Mouse (Mus musculus) neural tube, embryonic 15.5 days (tissue): ENCODE results near the gene Med18. TPM values are rescaled to one million over a fixed set of nuclear protein-coding genes. Genes with fewer than 3 reads are reported as not detected.

ENCODE experiments used
- ATAC-seq: fragments of 200-750 bp; cut with Nextera tagmentation; 2 replicates; pipeline ENCODE4 v1.8.0; 2017; ENCODE audit warnings: mild to moderate bottlenecking, moderate TSS enrichment, moderate library complexity; ENCODE audit not compliant: low FRiP score
- H3K27ac ChIP-seq: fragments of 300-500 bp; sonication (generic); replicated peaks from 2 replicates; pipeline ENCODE4 v1.5.1; 2015; ENCODE audit warnings: mild to moderate bottlenecking, inconsistent platforms
- H3K27me3 ChIP-seq: fragments of 300-500 bp; sonication (generic); replicated peaks from 2 replicates; pipeline ENCODE4 v1.6.1; 2015; ENCODE audit warnings: inconsistent platforms
- H3K36me3 ChIP-seq: fragments of 300-500 bp; sonication (generic); 2 replicates; pipeline ENCODE4 v1.6.1; 2015; ENCODE audit warnings: inconsistent platforms
- H3K4me1 ChIP-seq: fragments of 300-500 bp; sonication (generic); 2 replicates; pipeline ENCODE4 v1.6.1; 2015; ENCODE audit warnings: inconsistent platforms
- H3K4me2 ChIP-seq: fragments of 300-500 bp; sonication (generic); 2 replicates; pipeline ENCODE4 v1.6.1; 2015; ENCODE audit warnings: inconsistent platforms, mild to moderate bottlenecking, moderate library complexity
- H3K4me3 ChIP-seq: fragments of 300-500 bp; sonication (generic); replicated peaks from 2 replicates; pipeline ENCODE4 v1.5.1; 2015; ENCODE audit warnings: mild to moderate bottlenecking, inconsistent platforms
- H3K9ac ChIP-seq: fragments of 300-500 bp; sonication (generic); replicated peaks from 2 replicates; pipeline ENCODE4 v1.6.1; 2015; ENCODE audit warnings: mild to moderate bottlenecking, inconsistent platforms
- H3K9me3 ChIP-seq: fragments of 300-500 bp; sonication (generic); replicated peaks from 2 replicates; pipeline ENCODE4 v1.6.1; 2016; ENCODE audit warnings: inconsistent platforms
- WGBS: fragments of 180-500 bp; shearing (Covaris S2); methylation state at CpG from one replicate; pipeline ENCODE4 v1.1.7; 2015; ENCODE audit warnings: mixed read lengths; 5-methylcytosine and 5-hydroxymethylcytosine counted together
- polyA plus RNA-seq: library from polyadenylated mRNA; unstranded; fragments of >200 nt; fragmentation: Nextera tagmentation; extraction: Ambion mirVana; gene quantifications from 2 replicates; pipeline ENCODE4 v1.2.1, GENCODE M21; 2015

Med18 gene
- polyA plus RNA-seq = 13.9 and 16.9 TPM in 2 replicates

DNA sequence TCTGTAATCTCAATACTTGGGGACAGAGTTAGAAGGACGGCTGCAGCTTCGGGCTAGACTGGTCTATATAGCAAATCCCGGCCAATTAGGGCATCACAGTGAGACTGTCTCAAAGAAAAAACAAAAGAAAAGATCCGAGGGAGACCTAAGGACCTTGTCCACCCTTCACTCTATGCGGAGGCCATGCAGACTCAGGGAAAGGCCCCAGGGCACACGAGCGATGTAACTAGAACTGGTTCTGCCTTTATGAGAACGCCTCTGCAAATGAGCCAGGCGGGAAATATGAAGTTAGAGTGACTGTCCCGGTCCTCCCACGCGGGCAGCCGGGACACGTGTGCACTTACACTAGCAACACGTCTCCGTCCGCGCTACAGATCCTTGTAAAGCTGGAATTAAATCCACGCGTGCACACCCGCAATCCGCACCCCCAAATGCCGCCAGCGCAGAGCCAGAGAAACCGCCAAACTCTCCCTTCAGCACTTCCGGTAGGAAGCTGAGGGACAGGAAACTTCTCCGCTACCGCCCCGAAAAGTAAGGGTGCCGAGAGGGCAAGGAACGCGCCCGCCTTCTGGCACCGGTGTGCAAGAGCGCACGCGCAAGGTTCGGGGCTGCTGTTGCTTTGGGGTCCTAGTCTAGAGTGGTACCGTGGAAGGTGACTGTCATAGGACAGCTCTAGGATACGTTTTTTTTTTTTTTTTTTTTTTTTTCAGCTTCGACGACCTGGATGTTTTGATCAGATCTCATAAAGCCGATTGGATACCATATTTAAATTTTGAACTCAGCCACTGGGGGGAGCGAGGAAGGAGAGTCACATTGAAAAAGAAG, at the start of gene Med18:
Med18 (minus strand) TSS at position 492 of the 825 bp plus-strand sequence.
- H3K36me3 ChIP-seq = peaks cover 22% of the 10 kb centered on the region

DNA sequence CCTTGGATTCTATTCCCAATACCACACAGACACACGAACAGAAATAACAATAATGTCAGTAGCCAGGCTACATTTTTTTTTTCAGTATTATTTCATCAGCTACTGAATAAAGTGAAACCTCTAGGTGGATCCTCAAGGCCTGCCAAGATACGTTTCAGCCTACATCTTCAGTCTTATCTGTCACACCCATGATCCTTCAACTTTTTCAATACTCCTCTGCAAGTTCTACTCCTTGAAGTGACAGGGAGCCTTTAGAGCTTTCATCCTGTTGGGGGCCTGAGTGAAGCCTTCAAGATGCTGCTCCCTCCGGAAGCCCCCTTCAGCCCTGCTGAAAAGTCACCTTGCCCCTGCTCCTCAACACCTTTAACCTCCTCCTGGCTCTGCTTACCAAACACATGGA, 48.4 kb upstream of the Med18 start:
- peaks cover 27% of the 10 kb centered on the region for H3K4me1 ChIP-seq
- H3K27ac ChIP-seq = no peak overlapping the region
- no peaks in the 10 kb centered on the region for H3K9me3 ChIP-seq
- WGBS = 76% methylated on average over 3 of the region's 3 CpGs
- H3K9ac ChIP-seq = no peak overlapping the region
- no peak overlapping the region for H3K4me3 ChIP-seq
- ATAC-seq = no peak
- 0 out of 2 replicates have a peak, but pooled peaks cover 6% of the 10 kb centered on the region for H3K27me3 ChIP-seq
- H3K36me3 ChIP-seq = no peaks in the 10 kb centered on the region
- no peak overlapping the region for H3K4me2 ChIP-seq

More for the DNA sequence above, at the start of gene Med18:
- Histone ChIP-seq H3K9ac (peak within 1 kb of the TSS; percentile 70), H3K27ac (peak within 1 kb of the TSS; percentile 69), H3K4me1 (peaks cover 27% of the 10 kb centered on the region), H3K4me2 (peak within 1 kb of the TSS; percentile 69), H3K27me3 (no peaks in the 10 kb centered on the region), H3K9me3 (no peaks in the 10 kb centered on the region), H3K4me3 (peak within 1 kb of the TSS; percentile 80)
- peak; percentile 95 for ATAC-seq
- WGBS = under 1% methylated on average over 44 of the region's 44 CpGs

DNA sequence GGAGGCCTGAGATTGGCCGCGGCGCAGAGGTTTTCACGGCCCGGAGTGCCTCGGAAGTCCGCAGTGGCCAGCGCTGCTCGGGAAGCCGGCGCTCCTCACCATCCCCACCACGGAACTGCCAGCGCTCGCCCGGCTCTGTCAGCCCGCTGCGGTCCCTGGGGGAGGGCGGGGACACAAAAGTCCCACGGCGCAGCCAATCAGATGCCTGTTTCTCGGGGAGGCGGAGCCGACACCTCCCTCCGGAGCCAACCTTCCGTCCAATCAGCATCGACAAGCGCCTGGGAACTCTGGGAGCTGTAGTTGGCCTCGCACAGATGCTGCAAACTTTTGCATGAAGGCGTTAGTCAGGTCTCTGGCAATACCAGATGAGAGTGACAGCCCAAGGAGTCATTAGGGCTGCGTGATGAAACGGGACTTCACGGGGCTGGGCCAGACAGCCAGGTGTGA, 46.7 kb upstream of the Med18 start, which contains the start of gene Sesn2:
Sesn2 (minus strand) TSS at position 150 of the 447 bp plus-strand sequence.
- Histone ChIP-seq H3K9me3 (no peaks in the 10 kb centered on the region), H3K4me1 (peaks cover 21% of the 10 kb centered on the region), H3K27me3 (0 out of 2 replicates have a peak, but pooled peaks cover 6% of the 10 kb centered on the region), H3K9ac (peak within 1 kb of the TSS; percentile 74), H3K27ac (peak within 1 kb of the TSS; percentile 79), H3K4me3 (peak within 1 kb of the TSS; percentile 75), H3K36me3 (no peaks in the 10 kb centered on the region), H3K4me2 (peak within 1 kb of the TSS; percentile 90)
- under 1% methylated on average over 32 of the region's 32 CpGs for WGBS
- ATAC-seq = peak; percentile 95

DNA sequence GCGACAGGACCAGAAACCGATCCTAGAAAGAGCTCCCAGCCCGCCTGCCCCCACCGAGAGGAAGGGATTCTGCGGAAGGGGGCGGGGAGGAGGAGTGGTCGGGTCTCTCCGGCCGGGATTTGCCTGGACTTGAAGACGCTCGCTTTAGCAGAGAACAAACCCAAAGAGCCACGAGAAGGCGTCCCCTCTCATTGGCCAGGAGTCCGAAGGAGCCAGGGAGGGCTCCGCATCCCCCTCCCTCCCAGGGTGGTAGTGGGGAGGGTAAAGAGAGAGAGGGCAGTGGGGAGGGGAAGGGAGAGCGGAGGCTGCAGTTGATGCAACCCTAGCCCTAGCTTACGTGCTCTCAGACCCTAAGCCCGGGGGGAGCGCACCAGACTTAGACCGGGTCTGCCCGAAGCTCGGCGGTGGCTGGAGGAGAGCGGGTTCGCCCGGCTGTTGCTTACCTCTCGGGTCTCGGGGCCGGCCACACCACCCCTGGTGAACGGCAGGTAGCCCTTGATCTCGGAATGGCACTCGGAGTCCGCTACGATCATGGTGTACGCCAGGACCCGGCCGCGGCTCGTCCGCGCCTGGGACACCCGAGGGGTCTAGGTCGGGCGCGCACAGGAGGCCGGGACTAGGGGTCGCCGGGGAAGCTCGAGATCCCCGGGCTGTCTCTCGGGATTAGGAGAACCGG, 46.0 kb upstream of the Med18 start:
- ATAC-seq = peak; percentile 77
- Histone ChIP-seq H3K9me3 (no peaks in the 10 kb centered on the region), H3K9ac (peak overlapping the region; percentile 74), H3K4me2 (peak overlapping the region; percentile 90), H3K4me3 (peak overlapping the region; percentile 75), H3K4me1 (peaks cover 17% of the 10 kb centered on the region), H3K36me3 (no peaks in the 10 kb centered on the region), H3K27me3 (0 out of 2 replicates have a peak, but pooled peaks cover 6% of the 10 kb centered on the region), H3K27ac (peak overlapping the region; percentile 79)
- under 1% methylated on average over 51 of the region's 52 CpGs for WGBS

DNA sequence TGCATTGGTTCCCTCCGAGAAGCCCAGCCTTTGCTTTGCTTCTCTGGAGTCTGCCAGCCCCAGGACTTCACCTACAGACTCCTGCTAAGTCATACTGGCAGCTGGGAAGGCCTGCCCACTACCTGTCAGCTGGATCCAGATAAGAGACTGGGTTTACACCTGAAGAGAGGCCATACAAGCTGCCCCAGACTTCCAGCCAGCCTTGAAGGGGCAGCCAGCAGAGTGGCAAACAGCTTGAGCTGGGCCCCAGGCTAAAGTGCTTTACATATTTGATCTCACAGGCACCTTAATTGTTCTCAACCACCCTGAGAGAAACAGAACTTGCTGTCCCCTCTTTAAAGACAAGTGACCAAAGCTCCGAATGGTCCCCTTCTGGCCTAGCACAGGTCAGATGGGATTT, 43.5 kb upstream of the Med18 start:
- no peak overlapping the region for H3K4me3 ChIP-seq
- no peak overlapping the region for H3K9ac ChIP-seq
- H3K4me1 ChIP-seq = peaks cover 10% of the 10 kb centered on the region
- H3K9me3 ChIP-seq = no peaks in the 10 kb centered on the region
- H3K27ac ChIP-seq = no peak overlapping the region
- H3K27me3 ChIP-seq = 0 out of 2 replicates have a peak, but pooled peaks cover 2% of the 10 kb centered on the region
- no peak for ATAC-seq
- 52% methylated on average over 2 of the region's 2 CpGs for WGBS
- no peak overlapping the region for H3K4me2 ChIP-seq
- H3K36me3 ChIP-seq = no peaks in the 10 kb centered on the region

DNA sequence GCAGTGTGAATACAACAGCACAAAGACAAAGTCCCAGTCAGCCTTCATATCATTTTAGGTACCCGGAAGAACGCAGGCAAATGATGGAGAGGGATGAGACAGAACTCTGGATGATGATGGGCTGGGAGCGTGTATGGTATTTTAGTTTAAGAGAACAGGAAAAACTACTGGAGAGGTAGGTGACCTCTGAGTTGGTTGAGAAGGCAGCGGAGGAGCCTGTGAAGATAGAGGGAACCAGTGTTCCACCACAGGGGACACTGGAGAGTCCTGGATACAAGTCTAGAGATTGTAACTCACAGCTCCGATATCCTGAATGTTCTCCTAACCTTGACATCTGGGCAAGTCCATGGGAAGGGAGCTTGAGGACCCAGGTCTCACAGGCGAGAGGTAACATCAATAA, 42.5 kb upstream of the Med18 start:
- Histone ChIP-seq H3K4me1 (peaks cover 10% of the 10 kb centered on the region), H3K9ac (no peak overlapping the region), H3K36me3 (no peaks in the 10 kb centered on the region), H3K4me2 (no peak overlapping the region), H3K4me3 (no peak overlapping the region), H3K27me3 (no peaks in the 10 kb centered on the region), H3K27ac (no peak overlapping the region), H3K9me3 (no peaks in the 10 kb centered on the region)
- no peak for ATAC-seq
- 71% methylated on average over 6 of the region's 6 CpGs for WGBS

DNA sequence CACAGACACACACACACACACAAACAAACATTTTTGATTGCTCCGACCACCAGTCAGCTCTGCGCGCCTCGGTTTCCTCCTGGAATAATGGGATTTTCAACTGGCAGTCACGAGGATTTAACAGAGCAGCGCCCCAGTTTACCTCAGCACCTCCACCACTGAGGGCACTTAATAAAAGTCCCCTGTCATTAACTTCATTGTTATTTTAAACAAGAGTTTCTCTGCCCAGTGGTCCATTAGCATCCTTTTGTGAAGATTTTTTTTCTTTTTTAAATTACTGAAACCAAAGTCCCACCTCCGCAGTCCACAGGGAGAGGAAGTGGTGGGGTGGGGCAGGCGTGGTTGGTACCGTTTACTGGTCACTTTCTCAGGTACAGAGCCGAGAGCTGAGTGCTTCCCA, 42.1 kb upstream of the Med18 start:
- no peak overlapping the region for H3K4me3 ChIP-seq
- H3K27ac ChIP-seq = no peak overlapping the region
- no peak overlapping the region for H3K4me2 ChIP-seq
- H3K9ac ChIP-seq = no peak overlapping the region
- H3K9me3 ChIP-seq = no peaks in the 10 kb centered on the region
- ATAC-seq = no peak
- 18% methylated on average over 10 of the region's 10 CpGs for WGBS
- no peaks in the 10 kb centered on the region for H3K36me3 ChIP-seq
- H3K27me3 ChIP-seq = no peaks in the 10 kb centered on the region
- peaks cover 10% of the 10 kb centered on the region for H3K4me1 ChIP-seq

DNA sequence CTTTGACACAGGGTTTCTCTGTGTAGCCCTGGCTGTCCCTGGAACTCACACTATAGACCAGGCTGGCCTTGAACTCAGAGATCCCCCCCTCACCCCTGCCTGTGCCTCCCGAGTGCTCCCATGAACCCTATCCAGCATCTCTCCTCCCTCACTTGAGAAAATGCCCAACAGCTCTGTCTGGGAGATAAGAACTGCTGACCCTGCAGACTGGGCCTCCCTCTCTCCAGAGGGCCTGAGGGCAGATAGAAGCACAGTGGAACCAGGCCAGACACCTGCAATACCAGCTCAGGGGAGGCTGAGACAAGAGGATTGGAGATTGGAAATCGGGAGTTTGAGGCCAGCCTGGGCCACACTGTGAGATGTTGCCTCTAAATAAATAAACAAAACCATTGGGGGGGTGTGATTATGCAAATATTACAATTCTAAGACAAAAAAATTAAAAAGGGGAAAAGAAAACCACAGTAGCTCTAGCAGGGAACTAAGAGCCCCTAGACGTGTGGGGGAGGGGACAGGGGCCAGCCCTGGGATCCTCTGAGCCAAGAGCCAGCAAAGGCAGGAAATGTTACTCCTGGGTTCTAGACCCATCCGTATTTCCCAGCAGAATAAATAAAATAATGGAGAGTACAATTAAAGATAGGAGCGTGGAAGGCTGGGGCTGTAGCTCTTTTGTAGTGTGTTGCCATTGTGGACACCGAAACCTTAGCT, 41.5 kb upstream of the Med18 start:
- Histone ChIP-seq H3K4me1 (peaks cover 10% of the 10 kb centered on the region), H3K27me3 (no peaks in the 10 kb centered on the region), H3K36me3 (no peaks in the 10 kb centered on the region), H3K27ac (no peak overlapping the region), H3K9me3 (no peaks in the 10 kb centered on the region), H3K9ac (no peak overlapping the region), H3K4me2 (no peak overlapping the region), H3K4me3 (no peak overlapping the region)
- 62% methylated on average over 6 of the region's 6 CpGs for WGBS
- no peak for ATAC-seq

DNA sequence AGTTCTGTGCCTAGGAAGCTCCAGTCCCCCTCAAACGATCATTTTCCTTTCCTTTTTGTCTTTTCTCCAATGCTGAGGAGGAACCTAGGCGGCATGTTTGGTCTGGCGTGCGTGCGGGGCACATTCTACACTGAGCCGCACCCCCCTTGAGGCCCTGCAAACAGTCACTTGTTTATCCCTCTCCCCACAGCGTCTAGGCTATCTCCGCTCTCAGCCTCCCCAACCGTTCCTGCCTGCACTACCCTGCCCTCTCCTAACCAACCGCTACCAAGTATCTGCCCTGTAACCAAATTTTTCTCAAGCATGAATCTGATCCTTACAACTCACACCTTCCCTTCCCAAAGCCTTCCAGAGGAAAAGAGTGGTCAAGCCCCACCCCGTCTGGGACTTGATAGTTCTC, 39.6 kb upstream of the Med18 start:
- Histone ChIP-seq H3K4me1 (no peaks in the 10 kb centered on the region; the same call in 1 of the 2 replicates), H3K4me2 (no peak overlapping the region), H3K27me3 (no peaks in the 10 kb centered on the region), H3K4me3 (no peak overlapping the region), H3K9me3 (no peaks in the 10 kb centered on the region), H3K9ac (no peak overlapping the region), H3K36me3 (peaks cover 6% of the 10 kb centered on the region; the same call in 1 of the 2 replicates), H3K27ac (no peak overlapping the region)
- no peak for ATAC-seq
- 85% methylated on average over 11 of the region's 11 CpGs for WGBS

DNA sequence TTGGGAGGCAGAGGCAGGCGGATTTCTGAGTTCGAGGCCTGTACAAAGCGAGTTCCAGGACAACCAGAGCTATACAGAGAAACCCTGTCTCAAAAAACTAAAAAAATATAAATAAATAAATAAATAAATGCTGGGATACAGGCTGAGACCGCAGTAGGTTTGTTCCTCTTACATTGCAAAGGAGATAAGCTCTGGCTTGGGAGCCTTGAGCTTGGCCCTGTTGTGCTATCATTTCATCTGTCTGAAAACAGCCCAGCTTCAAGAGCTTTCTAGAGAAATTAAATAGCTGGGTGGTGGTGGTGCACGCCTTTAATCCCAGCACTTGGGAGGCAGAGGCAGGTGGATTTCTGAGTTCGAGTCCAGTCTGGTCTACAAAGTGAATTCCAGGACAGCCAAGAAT, 37.9 kb upstream of the Med18 start:
- no peaks in the 10 kb centered on the region for H3K27me3 ChIP-seq
- no peaks in the 10 kb centered on the region for H3K9me3 ChIP-seq
- H3K4me2 ChIP-seq = no peak overlapping the region
- H3K4me1 ChIP-seq = no peaks in the 10 kb centered on the region
- ATAC-seq = no peak
- H3K4me3 ChIP-seq = no peak overlapping the region
- H3K27ac ChIP-seq = no peak overlapping the region
- no peak overlapping the region for H3K9ac ChIP-seq
- 98% methylated on average over 6 of the region's 6 CpGs for WGBS
- H3K36me3 ChIP-seq = peaks cover 15% of the 10 kb centered on the region

DNA sequence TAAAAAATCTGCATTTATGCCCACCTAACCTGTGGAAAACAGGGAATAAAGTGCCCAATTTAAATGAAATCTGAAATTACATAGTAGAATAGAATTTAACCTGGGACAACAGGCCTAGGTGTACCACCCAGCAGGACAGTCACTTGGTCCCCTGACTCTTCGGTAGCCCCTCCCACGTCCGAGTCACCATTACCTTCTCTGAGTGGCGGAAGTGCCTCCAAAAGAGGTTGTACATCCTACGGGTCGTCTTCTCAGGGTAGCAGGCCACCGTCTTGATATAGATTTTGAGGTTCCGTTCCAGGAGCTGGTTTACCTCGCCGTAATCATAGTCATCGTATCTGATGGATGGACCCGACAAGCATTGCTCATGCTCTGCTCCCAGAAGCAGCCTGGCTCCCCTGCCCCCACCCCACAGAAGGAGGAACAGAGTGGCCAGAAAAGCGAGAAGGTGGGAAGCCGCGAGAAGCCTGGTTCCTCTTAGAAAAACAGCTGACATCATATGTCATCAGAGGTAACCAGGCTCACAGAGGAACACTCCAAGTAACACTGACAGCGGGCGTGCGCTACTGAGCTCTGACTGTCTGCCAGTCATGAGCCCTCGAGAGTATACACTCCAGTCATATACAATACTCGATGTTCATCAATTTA, 30.7 kb upstream of the Med18 start:
- no peak for ATAC-seq
- 91% methylated on average over 20 of the region's 20 CpGs for WGBS
- H3K36me3 ChIP-seq = peaks cover 17% of the 10 kb centered on the region

More for the DNA sequence above, 30.7 kb upstream of the Med18 start:
- no peak overlapping the region for H3K27ac ChIP-seq
- no peak overlapping the region for H3K9ac ChIP-seq
- H3K27me3 ChIP-seq = no peaks in the 10 kb centered on the region
- peaks cover 8% of the 10 kb centered on the region for H3K4me1 ChIP-seq
- H3K4me2 ChIP-seq = no peak overlapping the region
- H3K4me3 ChIP-seq = no peak overlapping the region
- H3K9me3 ChIP-seq = no peaks in the 10 kb centered on the region
